Mouse (Mus musculus): ENCODE results near the gene Ctnnbl1. TPM values are rescaled to one million over a fixed set of nuclear protein-coding genes. Genes with fewer than 3 reads are reported as not detected.

The Ctnnbl1 gene
- 10 to 100 TPM; 68.4 to 92.6 TPM for polyA plus RNA-seq (2017; shearing (Covaris generic))

DNA sequence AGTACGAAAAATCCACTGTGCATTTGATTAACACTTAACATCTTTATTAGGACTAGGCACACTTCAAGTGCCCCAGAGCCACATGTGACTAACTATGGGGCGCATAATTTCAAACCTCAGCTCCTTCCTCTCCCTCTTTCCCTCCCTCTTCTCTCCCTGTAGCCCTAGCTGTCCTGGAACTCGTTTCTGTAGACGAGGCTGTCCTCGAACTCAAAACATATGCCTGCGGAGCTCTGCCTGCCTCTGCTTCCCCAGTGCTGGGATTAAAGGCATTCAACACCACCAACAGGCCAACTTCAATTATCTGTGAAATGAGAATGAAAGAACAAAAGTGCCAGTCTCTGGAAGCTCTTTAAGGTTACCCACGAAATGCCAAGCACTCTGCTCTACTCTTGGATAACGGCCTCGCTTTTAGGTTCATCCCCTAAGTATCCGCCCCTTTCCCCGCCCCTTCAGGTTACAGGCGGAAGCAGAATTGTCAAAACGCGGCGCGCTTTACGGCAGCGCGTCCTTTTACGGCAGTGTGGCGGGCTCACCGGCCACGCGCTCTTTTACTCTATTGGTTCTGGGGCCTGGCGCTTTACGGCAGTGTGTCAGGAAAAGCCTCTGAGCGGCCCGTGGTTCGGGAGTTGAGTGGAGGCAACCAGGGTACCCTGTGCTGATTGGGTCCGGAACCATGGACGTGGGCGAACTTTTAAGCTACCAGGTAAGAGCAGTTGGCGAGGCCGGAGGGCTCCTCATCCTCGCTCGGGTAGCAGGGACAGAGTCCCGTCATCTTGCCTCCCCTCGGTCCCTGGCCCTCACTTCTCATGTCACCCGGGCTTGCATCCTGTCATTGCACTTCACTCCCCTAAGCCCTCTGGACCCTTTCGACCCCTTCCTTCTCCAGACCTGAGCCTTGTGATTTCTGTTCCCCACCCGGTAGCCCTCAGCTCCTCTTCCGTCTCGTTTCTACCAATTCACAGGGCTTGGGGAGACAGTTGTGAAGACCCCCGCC, at the start of gene Ctnnbl1:
Gene Ctnnbl1 (plus strand): TSS at position 548 of the 997 bp plus-strand sequence.

DNA sequence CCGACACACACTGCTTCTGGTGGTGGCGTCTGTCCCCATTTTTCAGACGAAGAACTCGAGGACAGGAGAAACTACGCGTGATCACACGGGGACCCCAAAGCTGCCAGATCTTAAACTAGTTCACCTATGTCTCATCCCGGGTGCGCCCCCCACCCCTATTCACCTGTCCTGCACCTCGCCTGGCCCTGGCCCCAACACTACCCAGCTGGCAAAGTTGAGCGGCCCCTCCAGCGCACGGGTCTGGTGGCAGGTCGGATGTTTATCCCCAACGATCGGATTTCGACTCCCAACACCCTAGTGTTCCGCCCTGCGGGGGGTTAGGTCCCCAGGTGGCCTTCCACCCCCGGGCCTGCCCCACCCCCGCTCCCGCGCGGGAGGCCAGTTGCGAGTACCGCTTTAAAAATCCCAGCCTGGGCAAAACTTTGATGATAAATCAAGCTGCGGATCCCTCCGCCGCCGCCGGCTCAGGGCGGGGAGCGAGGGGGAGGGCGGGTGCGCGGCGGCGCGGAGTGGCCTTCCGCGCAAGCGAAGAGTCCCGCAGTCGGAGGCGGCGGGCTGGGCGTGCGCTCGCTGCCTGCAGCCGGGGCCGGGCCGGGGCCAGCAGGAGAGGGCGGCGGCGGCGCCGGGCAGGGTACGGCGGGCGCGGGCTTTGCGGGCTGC, 177.0 kb downstream of the Ctnnbl1 start, which contains the start of gene Vstm2l:
Gene Vstm2l (plus strand): TSS at position 549 of the 660 bp plus-strand sequence.

Other genes starting within 250 kb of the Ctnnbl1 start
- 1 to 10 TPM in 1 of 2 experiments, under 1 TPM in 1; 0.72 to 1.4 TPM for gene Nnat, start 177.3 kb upstream of the Ctnnbl1 start, polyA plus RNA-seq (2017; shearing (Covaris generic))
- 10 to 100 TPM; 19.7 to 22.0 TPM for gene Blcap, start 166.1 kb upstream of the Ctnnbl1 start, polyA plus RNA-seq (2017; shearing (Covaris generic))
- gene Vstm2l, start 177.3 kb downstream of the Ctnnbl1 start, polyA plus RNA-seq (2017; shearing (Covaris generic)) = under 1 TPM in 1 of 2 experiments, not detected in 1; 0.48 TPM

All from inflammation-experienced regulatory T-cells (primary cell).